Mouse (Mus musculus) ovary, postnatal 36 days (tissue): Measurements from ENCODE around the gene Sema5a.
A peak's percentile ranks its signal among the peaks of the same experiment; 100 is the strongest.

Experiments used
- DNase-seq: peaks from one replicate; pipeline ENCODE4 v3.0.0; 2022; ENCODE audit warnings: low spot score, mixed read lengths

Sema5a gene

GRCm38 (mm10) chr15:32247281-32247680 is 2.7 kb downstream of the Sema5a start:
- no peak for DNase-seq

DNA sequence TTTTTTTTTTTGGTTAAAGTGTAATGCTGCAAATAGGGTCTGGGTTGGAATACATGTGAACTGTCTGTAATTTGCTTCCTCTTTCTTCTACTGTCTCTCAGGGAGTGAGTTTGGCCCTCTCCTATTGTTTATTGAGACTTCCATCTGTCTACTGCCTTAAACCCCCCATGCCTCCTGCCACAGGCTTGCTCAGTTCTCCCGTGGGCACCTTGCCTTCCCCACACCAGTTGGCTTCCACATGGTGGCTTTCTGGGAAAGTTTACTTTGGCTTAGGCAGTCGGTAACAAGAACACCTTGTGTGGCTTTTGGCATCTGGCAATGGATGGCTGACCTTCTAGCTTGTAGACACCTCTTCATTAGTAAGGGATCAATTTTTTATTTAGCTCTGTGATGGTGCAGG is 10.2 kb downstream of the Sema5a start:
- no peak for DNase-seq

DNA sequence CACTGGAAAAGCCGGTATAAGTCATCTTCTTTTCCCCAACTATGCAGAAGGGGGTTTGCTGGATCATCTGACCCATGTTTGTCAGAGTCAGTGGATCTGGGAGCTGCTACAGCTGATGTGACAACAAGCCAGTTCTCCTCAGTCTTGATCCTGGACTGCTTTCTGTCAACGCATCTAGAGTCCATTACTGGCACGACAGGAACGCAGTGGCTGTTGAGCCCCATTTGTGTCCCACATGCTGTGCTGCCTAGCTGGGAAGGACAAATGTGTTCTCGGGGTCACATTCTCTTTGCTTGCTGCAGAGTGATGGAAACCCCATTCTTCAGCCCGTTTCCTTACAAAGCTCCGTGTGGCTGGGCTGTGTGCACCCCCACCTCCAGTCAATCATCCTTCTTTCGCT is 12.7 kb downstream of the Sema5a start:
- no peak for DNase-seq

- no peak for DNase-seq
Observed at GRCm38 (mm10) chr15:32257886-32258319, 13.3 kb downstream of the Sema5a start.

- no peak for DNase-seq
Observed at GRCm38 (mm10) chr15:32259362-32260096, 14.9 kb downstream of the Sema5a start.

DNA sequence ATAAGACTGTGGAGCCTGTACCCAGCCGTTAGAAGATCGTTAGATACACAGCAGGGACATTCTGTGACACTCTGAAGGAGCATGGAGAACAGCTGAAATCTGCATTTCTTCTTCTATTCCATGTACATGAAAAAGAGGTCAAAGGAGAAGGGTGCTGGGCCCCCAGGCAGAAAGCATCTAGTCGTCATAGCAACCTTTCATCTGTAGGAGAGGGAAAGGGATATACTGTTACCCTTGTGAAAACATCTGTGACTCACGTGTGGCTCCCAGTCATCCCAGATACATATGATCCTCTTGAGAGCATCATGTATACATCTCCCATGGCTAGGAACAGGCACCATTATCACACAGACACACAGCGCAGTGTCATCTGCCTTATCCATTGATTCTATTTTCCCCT is 16.3 kb downstream of the Sema5a start:
- no peak for DNase-seq

DNA sequence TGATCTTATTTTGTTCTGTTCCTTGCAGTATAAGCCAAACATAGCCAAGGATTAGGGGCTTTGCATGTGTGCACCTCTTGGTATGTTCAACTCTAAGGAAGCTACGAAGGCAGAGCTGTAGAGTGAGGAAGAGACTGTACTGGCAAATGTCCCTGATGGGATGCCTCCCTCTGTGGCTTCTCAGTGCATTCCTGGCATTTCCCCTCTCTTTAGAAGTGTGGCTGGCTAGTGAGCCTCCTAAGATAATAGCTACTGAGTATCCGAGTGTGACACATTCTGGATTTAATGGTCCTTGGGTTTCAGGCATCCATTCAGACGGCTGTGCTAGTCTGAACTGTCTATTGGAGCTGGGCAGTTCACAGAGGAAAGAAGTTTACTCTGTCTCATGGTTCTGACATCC is 19.0 kb downstream of the Sema5a start:
- no peak for DNase-seq

DNA sequence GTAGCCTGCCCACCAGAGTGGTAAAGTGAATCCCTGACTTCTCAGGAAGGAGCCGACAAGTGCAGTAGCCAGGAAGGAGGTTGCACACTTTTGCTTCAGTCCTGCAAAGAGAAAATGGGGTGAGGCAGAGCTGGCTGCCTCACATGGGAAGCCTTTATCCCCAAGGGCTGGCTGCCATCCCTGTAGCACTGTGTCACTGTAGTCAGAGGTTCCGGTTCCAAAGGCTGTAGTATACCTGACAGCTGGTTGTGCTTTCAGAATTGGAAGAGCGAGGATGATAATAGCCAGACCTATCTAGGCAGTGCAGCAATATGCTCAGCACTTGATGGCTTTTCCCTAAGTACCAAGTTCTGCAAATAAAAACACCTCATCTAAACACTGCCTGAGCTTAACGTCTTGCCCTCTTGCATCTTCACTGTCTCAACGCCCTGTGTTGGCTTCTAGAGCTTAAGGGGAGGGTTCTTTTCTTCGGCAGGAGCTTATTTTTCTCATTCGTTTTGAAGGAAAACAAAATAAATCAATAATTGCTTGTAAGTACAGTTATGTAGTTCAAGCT is 20.3 kb downstream of the Sema5a start:
- DNase-seq = no peak

DNA sequence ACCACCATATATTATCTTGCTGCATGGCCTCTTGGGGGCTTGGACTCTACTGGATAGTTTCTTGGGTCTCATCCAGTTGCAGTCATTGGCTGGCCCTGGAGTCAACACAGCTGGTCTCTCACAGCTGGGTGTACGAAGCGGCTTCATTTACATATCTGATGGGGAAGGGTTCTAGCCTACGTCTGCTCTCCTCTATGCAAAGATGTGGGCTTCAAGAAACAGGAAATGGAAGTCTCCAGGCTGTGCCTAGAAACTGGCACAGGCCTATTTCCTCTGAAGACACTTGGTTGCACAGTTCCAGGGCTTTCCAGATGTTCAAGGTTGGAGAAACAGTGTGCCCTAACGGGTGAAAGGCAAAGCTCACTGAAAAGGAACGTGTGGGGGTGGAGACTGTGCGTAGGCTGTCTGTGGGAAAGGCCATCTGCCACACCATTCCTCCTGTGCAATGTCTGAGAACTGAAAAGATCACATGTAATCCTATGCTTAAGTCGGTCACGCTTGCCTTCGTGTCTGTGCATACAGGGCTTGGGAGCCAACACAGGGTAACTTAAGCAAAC is 20.8 kb downstream of the Sema5a start:
- DNase-seq = no peak

GRCm38 (mm10) chr15:32266122-32266820 is 21.7 kb downstream of the Sema5a start:
- no peak for DNase-seq

DNA sequence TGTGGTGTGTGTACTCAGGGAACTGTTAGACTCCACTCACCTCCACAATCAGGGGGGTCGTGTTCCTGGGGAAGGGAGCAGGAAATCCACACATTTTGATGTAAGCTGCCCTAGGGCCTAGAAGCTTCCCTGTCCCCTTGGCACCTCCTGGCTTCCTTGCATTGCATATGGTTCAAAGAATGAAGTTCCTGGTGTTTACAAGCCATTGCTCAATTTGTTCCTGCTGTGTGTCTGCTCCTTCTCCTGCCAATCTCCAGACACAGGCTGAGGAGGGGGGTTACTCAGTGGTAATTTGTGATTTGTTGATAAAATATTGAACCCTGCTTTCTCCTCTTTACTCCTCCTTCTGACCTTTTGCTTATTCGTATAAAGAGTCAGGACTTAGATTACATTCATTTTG is 25.5 kb downstream of the Sema5a start:
- DNase-seq = no peak

DNA sequence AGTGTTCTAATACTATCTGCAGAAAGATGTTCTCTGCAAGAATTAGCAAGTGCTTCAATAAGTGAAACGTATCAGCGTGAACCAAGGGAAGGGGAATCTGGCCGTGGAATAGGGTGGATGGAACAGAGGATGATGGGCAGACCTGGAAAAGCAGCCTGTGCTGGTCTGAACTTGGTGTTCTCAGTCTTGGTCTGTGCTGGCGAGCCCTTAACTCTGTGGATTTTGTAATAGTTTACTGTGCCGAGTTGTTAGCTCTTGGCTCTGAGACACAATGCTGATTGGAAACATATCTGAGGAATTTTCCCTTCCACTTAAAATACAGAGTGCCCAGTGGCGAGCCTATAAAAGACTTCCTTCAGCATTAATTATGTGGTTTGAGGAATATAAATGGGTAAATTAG is 29.3 kb downstream of the Sema5a start:
- DNase-seq = no peak

DNA sequence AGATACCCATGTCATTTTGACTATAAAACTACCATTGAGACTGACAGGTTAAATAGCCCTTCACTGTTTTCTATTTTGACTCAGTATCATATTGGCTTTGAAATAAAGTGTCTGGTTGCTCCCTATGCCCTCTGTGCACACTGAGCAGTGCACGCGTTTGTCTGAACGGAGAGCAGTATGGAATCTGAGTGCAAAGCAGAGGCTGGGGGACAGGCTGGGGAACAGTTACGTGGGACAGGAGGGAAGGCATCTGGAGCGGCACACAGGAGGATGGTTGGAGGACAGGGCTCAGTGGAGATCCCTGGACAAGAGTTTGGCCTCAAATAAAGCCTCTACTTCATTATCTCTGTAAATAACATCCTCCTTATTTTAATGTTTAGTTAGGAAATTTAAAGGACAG is 30.4 kb downstream of the Sema5a start:
- no peak for DNase-seq

DNA sequence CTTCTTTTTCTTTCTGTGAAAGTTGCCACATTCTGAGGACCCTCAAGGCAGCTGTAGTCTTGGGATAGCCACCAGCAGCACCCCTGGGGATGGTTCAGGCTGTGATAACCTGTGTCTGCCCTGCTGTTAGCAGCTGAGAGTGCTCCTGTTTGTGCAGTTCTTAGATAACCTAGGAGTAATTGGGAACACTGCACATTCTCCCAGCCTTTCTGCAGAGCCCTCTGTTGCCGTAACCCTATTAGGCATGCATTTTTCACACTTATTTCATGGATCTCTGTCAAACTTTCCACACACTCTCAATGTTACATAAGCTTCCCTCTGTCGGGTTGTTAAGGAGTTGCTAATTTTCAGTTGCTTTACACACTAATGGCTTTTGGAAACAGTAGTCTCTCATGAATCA is 34.0 kb downstream of the Sema5a start:
- no peak for DNase-seq

DNA sequence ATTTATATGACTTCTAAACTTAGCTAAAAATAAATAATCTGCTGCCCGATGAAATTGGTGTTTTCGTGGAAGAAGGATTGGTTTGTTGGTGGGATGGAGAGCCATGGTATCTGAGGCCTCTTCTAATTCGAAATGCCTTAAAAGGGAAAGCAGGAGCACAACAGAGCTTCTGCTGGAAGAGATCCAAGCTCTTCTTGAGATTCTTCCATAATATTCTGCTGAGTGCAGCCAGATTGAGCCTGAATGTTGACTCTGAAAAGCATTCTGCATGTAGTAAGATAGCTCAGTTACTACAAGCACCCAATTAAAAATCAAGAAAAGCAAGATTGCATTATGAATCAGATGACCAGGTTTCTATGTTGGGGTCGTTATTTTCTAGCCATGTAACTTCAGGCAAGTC is 36.8 kb downstream of the Sema5a start:
- no peak for DNase-seq

DNA sequence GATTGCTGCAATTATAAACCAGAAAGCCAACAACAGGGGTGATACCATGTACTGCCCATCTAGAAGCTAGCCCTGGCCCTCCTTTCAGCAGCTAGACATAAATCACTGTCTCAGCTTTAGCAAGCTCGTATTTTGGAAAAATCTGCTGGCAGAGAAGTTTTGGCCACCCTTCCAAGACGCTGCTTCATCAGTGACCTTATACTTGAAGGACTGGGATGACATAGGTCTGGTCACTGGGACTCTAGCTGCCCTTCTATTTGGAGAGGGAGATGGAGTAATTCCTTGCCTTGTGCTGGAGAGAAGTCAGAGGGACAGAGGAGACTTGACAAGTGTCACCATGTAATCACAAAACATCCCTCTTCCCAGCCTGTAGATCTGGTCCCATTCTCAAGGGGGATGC is 40.1 kb downstream of the Sema5a start:
- DNase-seq = no peak

DNA sequence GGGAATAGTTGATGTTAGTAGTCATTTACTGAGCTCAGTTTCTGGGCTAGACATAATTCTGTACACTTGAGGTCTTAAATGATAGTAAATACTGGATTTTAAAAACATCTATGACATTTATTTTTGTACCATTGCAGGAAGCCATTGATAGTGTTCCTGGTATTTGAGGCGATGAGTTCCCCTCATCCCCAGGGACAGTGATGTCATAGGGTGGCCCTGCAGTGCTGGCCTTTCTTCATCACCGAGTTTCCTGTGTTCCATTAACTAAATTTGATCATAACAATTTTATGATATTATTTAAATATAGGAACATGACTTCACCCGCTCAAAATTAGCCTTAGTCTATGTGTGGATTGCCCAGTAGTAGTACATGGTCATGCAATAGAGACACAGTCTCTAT is 41.7 kb downstream of the Sema5a start:
- no peak for DNase-seq

DNA sequence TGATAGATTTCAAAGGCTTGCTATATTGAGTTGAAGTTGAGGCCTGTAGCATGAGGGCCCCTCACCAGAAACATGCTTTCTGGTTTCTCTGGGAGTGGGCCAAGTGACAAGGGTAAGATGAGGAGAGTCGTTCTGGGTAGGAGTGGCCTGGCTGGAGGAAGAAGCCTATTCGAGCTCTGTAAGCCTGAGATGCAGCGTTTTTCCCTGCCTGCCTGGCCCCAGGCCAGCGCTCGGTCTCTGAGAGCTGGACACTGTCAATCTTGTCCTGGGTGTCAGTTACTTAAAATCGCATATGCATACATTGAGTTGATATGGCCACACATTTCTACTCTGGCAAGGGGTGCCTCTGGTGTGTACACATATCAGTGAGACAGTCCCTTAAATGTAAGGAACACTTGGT is 43.9 kb downstream of the Sema5a start:
- DNase-seq = peak; percentile 36

DNA sequence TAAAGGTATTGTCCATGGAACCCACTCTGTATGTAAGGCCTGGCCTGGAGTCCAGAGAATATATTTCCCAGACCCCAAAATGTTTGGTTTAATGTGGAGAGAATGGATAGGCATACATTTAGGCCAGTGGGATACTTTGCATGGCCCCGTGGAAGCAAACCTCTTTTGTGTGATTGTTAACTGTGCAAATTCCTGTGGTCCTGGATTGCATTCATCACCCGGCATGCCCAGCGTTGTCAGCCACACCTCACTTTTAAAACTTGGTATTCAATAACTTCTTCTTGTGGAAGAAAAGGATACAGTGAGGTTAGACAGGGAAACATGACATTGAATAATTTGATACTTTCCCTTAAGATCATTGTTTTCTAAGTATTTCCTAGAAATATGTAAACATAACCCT is 46.4 kb downstream of the Sema5a start:
- DNase-seq = no peak

- DNase-seq = no peak
Observed at GRCm38 (mm10) chr15:32296523-32296922, 51.9 kb downstream of the Sema5a start.

DNA sequence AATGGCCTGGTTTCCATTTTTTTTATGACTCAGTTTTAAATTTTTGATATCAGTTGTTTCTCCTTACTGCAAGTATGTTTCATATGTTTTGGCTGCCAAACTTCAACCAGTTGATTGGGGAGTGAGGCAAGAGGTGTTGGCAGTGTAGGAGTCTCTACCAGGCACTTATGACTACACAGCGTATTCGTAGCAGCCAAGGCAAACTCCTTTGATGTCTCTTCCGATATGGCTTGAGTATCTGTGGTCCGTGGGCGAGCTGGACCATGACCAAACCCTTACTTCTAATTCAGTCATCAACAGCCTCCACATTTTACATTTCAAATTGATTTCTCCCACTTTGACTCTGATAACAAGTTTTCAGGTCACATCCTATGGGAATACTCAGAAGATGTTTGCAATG is 52.7 kb downstream of the Sema5a start:
- no peak for DNase-seq

GRCm38 (mm10) chr15:32298525-32298924 is 53.9 kb downstream of the Sema5a start:
- no peak for DNase-seq

GRCm38 (mm10) chr15:32300991-32301390 is 56.4 kb downstream of the Sema5a start:
- no peak for DNase-seq
